Mouse (Mus musculus) lung, postnatal 36 days (tissue): ENCODE measurements around the gene Igfbp5.

ENCODE experiments used
- DNase-seq: peaks from one replicate; pipeline ENCODE4 v3.0.0; 2022; ENCODE audit warnings: mixed read lengths

Gene Igfbp5

DNA sequence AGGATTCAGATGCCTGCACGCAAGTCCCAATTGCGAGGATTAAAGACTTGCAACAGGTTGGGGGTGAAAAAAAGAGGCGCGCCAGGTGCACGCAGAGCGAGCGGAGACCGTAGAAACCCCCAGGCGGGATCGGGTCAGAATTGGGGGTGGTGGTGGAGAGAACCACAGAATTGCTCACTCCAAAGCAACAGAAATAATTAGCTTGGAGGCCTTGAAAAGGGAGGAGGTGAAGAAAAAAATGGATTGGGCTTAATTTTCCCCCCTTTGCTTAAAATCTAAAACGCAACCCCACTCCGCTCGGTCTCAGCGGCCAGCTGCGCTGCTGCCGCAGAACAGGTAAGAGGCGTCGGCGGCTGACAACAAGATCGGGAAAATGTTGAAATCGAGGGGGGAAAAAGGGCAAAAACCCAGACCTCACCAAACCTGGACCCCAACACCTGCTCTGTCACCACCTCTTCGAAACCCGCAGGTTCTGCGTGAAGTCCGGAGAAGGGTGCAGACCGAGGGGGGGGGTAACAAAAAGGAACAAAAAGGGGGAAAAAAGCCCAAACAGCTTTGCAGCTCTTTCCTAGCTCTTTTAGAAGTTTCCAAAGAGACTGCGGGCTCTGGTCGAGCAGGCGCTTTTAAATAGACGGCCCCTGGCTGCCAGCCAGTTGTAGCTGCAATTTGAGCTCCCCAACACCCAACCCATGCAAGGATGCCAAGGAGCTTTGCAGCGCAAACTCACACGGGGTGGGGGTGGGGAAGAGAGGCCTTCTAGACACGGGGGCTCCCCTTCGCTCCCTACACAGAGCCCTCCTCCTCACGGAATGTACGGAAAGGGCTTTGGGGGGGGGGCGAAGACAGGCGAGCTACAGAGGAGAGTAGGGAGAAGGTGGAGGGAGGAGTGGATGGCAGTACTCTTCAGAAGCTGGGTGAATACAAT lies at the start of gene Igfbp5:
Igfbp5 (minus strand) TSS at position 598 of the 925 bp plus-strand sequence.
- DNase-seq = peak; percentile 80

DNA sequence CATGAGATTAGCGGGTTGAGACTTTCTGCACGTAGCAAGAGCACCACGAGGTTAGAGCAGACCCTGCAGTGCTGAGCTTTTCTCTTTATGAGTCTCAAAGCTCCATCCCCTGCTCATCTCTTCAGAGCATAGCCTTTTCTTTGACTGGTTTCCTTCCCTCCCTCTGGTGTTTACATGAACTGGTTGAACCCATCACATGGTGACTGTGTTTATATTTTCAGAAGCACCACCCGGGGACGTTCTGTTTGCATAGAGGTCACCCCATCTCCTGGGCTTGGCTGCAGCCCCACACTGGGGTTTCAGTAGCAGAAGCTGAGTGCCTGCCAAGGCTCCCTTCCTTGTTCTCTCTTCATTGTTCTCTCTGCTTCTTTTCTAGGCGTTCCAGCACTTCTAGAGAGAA lies 40.1 kb upstream of the Igfbp5 start:
- peak; percentile 62 for DNase-seq

DNA sequence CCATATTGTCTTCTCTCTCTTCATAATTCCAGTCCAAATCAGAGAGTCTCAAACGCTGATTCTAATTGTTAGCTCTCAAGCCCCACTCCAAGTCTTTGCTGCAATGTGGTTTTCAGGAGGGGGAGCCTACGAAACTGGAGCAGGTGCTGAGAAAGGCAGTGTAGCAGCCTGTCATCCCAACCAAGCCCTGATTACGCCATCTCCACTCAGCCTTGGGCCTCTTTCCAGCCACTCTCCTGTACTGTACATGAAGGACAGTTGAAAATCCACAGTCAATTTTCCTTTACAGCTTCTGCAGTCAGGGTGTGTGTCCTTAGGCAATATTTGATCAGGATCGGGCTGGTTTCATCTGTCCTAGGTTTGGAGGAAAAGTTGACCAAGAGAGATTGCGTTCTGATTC lies 38.4 kb upstream of the Igfbp5 start:
- peak; percentile 92 for DNase-seq

DNA sequence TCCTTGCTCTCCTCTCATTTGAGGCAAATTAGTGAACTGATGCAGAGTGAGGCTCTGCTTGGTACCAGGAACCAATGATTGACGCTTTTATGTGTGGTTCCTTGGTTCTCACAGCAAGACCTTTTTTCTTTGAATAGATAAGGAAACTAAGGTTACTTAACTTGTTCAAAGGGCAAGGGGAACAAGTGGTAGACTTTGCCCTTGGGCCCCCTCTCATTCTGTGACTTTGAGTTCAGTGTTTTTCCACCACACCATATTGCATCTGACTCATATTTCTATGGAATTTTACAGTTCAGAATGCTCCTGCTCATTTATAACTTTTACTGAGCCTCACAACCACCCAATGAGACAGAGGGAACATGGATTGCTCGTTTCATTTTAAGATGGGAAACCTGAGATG lies 21.1 kb upstream of the Igfbp5 start:
- DNase-seq = no peak

DNA sequence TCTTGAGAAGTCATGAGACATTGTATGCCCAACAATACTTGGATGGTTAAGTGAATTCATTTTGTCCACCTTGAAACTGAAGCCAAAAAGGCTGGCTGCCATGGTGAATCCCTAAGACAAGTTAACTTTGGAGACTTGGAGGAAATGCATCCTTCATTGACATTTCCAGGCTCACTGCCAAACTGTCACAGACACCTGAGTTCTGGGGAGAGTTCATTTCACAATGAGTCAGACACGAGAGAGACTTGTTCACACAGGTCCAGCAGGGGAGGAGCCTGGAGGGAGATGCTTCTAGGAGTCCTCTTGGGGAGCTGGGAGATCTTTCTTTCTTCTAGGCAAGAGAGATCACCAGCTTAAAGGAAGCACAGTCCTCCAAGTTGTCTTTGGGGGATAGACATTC lies 13.2 kb upstream of the Igfbp5 start:
- no peak for DNase-seq

DNA sequence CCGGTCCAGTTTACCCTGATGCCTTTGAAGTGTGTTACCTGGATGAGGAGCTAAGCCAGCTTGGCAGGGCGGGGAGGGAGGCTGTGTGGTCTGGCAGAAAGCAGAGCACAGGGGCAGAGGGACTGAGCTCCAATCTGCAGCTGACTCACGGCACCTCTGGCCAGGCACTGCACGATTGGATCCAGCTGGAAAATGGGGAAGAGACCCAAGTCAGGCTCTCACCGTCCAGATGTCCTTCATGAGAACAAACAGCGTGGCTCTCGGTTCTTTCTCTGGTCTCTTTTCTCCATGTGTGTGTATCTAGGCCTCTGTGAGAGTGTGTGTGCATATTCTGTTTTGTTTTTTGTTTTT lies 11.1 kb upstream of the Igfbp5 start:
- peak; percentile 67 for DNase-seq

DNA sequence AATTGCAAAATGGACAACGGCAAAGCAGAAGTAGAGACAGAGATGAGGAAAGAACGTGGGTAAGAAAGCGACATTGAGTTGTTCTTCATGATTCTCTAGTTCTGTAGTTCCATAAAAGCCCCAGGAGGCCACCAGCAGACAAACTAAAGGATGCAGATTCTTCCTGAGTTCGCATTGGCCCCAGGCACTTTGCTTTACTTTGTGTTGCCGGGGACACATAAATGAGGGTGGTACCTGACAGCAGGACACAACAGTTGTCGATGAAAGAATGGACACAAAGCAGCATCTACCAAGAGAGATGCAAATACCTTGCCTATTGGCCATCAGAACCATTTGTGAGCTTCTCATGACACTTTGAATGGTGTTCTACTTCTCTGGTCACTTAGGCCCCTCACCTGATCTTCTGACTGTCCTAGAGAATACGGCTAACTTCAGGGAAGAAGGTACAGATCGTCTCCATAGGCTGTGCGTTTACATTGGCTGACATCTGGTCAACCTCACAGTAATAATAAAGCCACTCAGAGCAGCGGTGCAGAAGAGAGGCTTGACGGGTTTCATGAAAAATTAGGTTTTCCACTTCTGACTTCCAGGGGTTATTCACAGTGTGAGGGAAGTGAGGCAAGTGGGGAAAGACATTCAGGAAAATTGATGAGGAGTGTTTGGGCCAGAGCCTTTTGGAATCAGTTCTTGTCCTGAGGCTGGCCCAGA lies 10.6 kb upstream of the Igfbp5 start:
- DNase-seq = no peak

DNA sequence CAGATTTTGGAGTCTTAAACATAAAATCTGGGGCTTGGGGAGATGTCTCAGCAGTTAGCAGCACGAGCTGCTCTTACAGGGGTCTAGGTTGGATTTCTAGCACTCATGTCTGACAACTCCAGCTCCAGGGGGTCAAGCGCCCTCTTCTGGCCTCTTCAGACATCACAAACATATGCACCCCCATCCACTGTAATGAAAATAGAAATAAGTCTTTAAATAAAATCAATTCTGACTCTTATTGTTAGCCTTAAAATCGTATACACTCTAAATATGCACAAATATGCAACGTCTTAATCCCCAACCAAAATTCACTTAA lies 4.6 kb upstream of the Igfbp5 start:
- no peak for DNase-seq

DNA sequence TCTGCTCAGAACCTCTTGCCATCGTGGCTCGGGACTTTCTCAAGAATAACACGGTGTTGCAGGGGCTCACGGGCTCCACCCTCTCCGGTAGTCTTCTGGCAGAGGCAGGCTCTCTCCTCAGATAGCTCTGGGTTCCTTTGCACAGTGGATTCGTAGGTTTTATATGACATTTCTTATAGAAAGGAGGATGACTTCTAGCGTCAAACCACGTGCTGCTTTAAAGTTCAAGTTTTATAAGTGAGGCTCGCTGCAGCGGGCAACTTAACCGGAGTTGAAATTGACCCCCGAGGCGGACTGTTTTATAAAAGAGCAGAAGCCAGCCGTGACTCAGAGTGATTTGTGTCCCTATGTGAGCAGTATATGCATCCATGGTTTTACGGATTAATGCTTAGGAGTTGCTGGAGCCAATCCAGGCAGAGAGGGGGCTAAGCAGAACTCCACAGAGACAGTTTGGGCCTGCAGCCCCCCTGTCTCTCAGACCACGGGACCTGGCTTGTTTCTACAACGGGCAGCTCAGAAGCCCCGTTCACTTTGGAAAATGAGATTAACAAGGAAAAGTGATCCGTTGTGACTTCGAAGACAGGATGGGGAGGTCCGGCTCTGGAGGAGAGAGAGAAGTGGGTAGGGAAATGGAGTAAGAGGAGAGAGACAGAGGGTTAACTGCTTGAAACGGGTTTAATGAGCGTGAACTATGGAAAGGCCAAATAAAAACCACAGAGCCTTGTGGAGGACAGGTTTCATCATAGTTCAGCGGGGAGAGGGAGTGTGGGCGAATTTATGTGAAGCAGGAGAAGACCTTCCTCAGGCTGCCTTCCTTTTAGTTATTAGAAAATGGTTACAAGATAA lies 4.0 kb upstream of the Igfbp5 start:
- no peak for DNase-seq

DNA sequence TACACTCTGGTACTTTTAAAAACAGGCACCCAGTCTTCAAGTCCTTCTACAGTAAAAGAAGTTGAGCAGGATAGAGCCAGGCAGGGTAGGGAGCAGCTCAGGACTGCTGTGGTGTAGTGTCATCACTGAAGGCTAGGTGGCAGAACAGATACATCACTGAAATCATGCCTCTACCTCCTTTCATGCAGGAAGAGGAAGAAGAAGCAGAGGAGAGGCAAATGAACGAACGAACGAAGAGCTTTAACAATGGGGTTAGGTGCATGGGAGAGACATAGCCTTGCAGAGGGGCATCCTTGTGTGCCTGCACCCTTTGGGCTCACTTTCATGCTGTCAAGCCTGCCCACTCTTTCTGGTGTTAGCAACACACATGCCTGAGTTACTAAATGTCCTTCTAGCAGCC lies 3.2 kb upstream of the Igfbp5 start:
- peak; percentile 59 for DNase-seq

DNA sequence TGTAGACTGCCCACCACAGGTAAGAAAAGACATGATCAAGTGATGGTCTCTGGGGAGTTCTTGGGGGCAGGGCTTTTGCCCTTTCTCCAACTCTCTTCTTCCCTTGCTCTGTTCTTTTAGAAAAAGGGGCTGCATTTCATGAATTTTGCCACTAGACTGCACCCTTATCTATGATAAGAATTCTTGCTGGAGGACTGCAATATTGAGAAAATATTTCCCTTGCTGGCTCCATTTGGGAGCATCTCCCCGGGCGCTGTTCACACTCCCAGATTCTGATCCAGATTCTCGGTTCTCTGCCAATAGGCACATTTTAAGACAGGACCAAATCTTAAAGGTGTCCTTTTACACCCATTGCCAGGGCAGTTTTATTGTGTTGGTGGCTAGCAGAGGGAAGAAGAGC lies 1.4 kb upstream of the Igfbp5 start:
- peak; percentile 32 for DNase-seq

DNA sequence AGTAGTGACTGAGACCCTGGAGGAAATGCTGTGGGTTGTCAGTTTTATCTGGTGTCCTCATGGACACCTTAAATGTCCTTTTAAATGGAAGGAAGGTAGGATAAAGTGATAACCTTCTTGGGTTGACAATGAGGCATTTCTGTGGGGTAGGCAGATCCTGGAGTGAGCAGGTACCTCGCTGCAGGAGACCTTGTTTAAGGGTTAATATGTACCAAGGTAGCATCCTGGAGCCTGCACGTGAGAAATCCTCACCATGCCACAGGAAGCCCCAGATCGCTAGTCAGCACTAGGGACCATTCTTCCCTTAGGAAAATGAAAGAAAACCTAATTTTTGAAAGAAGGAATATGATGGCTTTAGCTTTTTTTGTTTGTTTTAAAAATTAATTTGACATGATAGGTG lies 1.0 kb upstream of the Igfbp5 start:
- DNase-seq = no peak

DNA sequence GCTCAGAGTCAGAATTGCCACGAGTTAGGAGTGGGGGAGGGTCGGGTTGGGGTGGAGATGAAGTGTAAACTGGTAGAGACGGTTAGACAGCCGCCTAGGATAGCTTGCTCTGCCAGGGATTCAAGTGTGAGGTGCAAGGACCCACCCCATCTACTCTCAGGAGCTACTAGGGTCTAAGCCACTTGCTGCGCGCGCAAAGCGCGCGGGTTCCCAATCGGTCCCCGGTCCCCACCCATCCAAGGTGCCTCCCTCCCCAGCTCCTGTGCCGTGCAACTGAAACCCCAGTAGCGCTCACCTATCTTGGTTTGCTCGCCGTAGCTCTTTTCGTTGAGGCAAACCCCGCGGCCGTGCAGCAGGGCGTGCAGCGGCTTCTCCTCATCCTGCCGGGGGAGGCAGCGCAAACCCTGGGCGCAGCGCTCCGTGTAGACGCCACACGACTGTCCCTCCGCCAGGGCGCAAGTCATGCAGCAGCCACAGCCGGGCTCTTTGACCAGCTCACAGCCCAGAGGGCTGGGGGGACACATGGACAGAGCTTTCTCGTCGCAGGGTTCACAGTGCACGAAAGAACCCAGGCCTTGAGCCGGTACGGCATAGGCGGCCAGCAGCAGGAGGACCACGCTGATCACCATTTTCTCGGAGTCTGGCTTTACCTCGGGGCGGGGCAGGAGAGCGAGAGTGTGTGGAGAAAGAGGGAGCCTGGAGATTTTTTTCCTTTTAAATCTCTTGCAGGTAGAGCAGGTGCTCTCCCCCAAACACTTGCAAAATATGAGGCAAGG lies 985 bp downstream of the Igfbp5 start:
- no peak for DNase-seq

DNA sequence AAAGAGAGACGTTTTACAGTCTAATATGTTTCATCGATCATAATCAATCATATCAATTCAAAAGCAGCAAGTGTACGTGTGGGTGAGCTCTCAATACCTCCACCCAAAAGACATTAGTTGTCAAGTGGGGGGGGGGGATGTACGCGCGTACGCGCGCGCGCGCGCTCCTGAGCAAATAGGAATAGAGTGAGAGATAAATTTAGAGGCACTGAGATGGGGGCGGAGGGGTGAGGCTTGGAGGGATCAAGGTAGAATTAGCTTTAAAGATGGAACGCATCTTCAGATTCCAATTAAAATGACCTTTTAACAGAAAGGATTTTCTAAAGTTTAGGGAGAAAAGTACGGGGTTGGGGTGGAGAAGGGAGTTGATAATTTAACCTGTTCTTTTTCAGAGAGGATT lies 1.6 kb downstream of the Igfbp5 start:
- no peak for DNase-seq

DNA sequence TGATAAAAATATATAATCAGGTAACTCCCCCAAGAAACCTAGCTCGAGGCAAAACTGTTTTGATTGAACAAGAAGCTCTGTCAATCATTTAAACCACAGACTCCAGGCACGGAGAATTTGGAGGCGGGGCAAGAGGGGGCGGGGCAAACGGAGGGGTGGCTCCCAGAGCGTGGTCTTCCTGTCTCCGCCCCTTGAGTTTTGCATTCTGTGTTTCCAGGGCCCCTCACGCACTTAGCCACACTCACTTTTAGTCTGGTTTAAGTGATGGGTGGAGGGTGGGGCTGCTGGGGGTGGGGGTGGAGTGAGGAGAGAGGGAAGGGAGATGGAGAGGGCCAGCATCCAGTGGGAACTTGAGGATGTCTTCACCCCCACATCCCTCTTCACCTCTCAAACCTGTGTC lies 2.2 kb downstream of the Igfbp5 start:
- DNase-seq = peak; percentile 66

DNA sequence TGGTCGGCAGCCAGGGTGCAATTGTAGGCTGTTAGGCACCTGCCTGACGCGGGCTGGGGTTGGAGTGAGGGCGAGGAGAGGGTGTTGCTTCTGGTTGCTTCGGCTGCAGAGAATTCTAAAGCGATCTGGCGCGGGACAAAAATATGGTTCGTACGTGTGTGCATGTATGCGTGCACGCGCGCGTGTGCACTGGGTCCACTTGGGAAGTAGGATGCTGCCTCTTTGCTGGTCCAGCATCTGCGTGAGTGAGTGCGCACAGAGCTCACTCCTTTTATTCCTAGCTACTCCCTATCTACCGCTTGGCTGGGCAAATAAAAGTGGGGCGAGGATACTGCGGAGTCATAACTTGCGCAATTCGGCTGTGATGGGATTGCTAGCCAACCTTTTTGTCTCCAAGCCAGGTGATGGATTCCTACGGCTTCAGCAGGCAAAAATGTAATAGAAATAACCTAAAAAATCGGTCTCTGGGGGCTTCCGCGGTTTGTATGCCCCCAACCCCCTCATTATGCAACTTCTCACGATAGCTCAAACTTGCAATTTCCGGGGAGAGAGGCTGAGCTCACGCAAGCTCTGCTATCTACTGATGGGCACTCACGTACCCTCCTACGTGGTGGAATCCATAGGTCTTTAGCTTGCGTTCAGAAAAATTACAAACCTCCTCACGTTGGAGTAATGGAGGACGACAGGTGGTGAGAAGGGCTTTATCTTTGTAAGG lies 2.8 kb downstream of the Igfbp5 start:
- peak; percentile 40 for DNase-seq

DNA sequence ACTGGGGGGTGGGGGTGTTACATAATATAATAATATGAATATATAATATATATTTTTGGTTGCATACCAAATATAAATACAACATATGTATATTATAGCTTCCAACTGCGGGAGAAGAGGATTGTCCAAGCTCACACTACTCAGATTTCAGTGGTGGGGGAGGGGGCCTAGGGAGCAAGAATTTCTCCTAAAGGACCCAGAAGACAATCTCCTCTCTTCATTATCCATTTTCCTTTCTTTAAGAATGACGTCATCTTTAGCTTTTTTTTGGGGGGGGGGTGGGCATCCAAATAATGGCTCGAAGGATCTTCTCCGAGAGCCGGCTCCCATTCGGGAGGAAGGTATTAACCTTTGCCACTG lies 3.4 kb downstream of the Igfbp5 start:
- no peak for DNase-seq

DNA sequence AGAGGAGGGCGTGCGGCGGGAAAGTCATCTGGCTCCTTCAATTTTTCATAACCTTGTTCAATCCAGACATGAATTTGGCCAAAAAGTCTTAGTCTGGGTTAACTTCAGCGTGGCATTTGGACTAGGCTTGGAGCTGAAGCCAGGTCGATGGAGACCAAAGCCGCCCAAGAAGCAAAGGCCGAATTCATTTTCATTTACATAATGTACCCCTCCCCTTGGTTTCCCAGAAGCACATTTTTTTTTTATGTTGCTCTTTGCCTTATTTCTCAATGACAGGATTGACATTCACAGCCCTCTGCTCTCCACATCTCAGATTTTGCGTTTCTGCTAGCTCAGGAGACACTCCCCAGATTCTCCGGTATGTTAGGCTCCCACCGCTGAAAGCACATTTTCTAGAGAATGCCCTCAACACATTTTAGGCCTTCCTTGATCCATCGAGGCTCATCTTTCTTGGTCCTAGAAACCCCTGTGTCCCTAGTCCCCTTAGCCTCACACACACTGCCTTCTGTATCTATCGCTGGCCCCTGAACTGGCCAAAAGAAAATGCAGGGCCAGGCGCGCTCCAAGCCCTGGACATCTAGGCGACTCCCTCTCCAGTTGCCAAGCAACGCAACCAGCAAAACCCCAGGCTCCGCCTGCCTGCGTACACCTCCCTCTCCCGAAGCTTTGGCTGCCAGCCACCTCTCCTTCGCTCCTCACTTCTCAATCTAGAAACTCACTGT lies 3.9 kb downstream of the Igfbp5 start:
- DNase-seq = peak; percentile 88

DNA sequence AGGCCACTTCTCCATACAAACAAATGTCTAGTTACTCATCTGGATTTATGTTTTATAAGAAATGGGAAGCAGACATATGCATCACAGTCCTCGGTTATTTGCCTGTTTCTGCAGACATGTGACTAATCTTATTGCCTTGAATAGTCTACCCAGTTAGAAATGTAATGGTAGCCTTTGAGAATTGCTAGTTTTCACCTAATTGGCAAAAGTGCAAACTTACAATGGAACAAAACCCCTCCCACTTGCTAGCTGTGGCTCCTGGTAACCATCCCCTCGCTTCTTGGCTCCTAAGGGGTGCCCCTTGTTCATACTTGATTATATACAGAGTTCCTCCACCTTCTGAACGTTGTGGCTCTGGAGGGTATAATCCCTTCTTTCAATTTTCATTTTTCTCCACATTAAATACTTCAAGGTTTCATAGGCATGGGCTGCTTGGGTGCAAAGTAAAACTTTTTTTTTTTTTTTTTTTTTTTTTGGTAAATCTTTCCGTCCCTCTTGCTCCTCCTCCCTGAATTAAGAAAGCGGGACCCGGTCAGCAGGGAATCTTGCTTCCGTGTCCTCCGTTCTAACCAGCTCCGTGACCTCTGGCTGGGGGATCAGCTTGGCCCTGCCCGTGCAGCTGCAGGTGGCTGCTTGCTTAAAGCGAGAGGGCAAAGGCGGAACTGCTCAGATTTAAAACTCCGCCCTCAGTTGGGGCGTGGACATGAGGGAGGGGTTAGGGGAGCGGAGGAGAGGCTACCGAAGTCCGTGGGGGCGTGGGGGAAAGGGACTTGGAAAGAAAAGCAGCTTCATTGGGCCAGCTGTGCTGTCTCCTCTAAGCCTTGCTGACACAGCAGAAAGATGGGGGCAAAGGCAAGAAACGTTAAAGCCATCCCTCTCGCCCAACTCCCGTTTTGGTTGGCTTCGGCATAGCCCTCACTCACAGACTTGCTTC lies 4.7 kb downstream of the Igfbp5 start:
- DNase-seq = peak; percentile 80

DNA sequence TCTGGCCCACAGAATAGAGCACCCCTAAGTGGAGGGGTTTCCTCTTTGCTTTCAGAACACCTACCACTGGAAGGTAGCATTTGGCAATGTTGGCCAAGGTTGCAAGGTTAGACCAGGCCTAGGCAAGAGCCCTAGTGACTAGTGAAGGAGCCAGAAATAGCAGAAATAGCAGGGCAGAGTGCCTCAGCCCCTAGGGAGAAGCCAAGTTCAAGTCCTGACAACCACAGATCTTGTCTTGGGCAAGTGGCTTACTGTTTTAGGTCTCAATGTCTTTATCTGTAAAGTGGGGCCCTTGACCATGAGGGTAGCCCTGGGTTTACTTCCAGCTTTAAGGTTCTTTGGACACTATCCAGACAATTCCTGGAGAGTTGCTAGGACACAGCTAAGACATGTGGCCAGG lies 5.4 kb downstream of the Igfbp5 start:
- no peak for DNase-seq
